Mouse (Mus musculus) B cell, adult 2 months (primary cell): ENCODE data around the gene Dennd1a.

Experiments used
- DNase-seq, 2 experiments: peaks; one replicate each; pipeline ENCODE4 v3.0.0; 2022

The Dennd1a gene

GRCm38 (mm10) chr2:37855226-37855625, 432.0 kb downstream of the Dennd1a start:
- DNase-seq = no peak

- DNase-seq = no peak
Observed at GRCm38 (mm10) chr2:37853878-37854435, 433.2 kb downstream of the Dennd1a start.

GRCm38 (mm10) chr2:37850626-37851025, 436.6 kb downstream of the Dennd1a start:
- DNase-seq = no peak

- no peak for DNase-seq
Observed at GRCm38 (mm10) chr2:37849357-37849756, 437.8 kb downstream of the Dennd1a start.

GRCm38 (mm10) chr2:37842719-37843118, 444.5 kb downstream of the Dennd1a start:
- DNase-seq = no peak

- no peak for DNase-seq
Observed at GRCm38 (mm10) chr2:37842151-37842569, 445.0 kb downstream of the Dennd1a start.

GRCm38 (mm10) chr2:37839922-37840321, 447.3 kb downstream of the Dennd1a start:
- DNase-seq = no peak

- DNase-seq = no peak
Observed at GRCm38 (mm10) chr2:37838202-37838984, 448.8 kb downstream of the Dennd1a start.

GRCm38 (mm10) chr2:37837542-37837941, 449.6 kb downstream of the Dennd1a start:
- DNase-seq = no peak

GRCm38 (mm10) chr2:37836926-37837325, 450.3 kb downstream of the Dennd1a start:
- DNase-seq = no peak

GRCm38 (mm10) chr2:37832253-37832652, 454.9 kb downstream of the Dennd1a start:
- DNase-seq = no peak

- DNase-seq = no peak
Observed at GRCm38 (mm10) chr2:37829758-37830275, 457.4 kb downstream of the Dennd1a start.

GRCm38 (mm10) chr2:37823826-37824225, 463.4 kb downstream of the Dennd1a start:
- no peak for DNase-seq

- DNase-seq = no peak
Observed at GRCm38 (mm10) chr2:37822122-37822521, 465.1 kb downstream of the Dennd1a start.

GRCm38 (mm10) chr2:37819526-37820152, 467.6 kb downstream of the Dennd1a start:
- DNase-seq = no peak

- no peak for DNase-seq
Observed at GRCm38 (mm10) chr2:37818761-37819525, 468.2 kb downstream of the Dennd1a start.

- DNase-seq = peak; percentile 74 to 77
Observed at GRCm38 (mm10) chr2:37815676-37816075, 471.5 kb downstream of the Dennd1a start.

GRCm38 (mm10) chr2:37814820-37815361, 472.3 kb downstream of the Dennd1a start:
- no peak for DNase-seq

- DNase-seq = no peak
Observed at GRCm38 (mm10) chr2:37812401-37812800, 474.8 kb downstream of the Dennd1a start.

- DNase-seq = no peak
Observed at GRCm38 (mm10) chr2:37811682-37812081, 475.5 kb downstream of the Dennd1a start.

- peak; percentile 71 to 72 for DNase-seq
Observed at GRCm38 (mm10) chr2:37802610-37803212, 484.5 kb downstream of the Dennd1a start.

- DNase-seq = no peak
Observed at GRCm38 (mm10) chr2:37801687-37802086, 485.5 kb downstream of the Dennd1a start.
